Mouse (Mus musculus): Measurements from ENCODE around the gene Nucb1. TPM values are rescaled to one million over a fixed set of nuclear protein-coding genes. Genes with fewer than 3 reads are reported as not detected.

Nucb1 gene
- 48.4 and 64.7 TPM in 2 replicates for polyA plus RNA-seq (2021; fragmentation: Nextera tagmentation)
- long read RNA-seq, experiment 1, full-length matches to known transcripts, result 202 of 237 reads
- long read RNA-seq, experiment 1, partial matches to known transcripts, result 15 of 237 reads
- long read RNA-seq, experiment 1, other reads (novel, unspliced or antisense), result 20 of 237 reads
- long read RNA-seq, experiment 2, full-length matches to known transcripts, result 27 of 37 reads
- long read RNA-seq, experiment 2, partial matches to known transcripts, result 3 of 37 reads
- long read RNA-seq, experiment 2, other reads (novel, unspliced or antisense), result 7 of 37 reads

GRCm38 (mm10) chr7:45509912-45510787 is at the start of gene Nucb1:
Gene Nucb1, minus strand, starts transcription at chr7:45510406.

GRCm38 (mm10) chr7:45554744-45555143 is 44.5 kb upstream of the Nucb1 start, which contains the start of gene Hsd17b14:
Gene Hsd17b14, plus strand, starts transcription at chr7:45554893.

GRCm38 (mm10) chr7:45525809-45526473 is 15.7 kb upstream of the Nucb1 start, which contains the start of the genes Ppp1r15a and Plekha4:
Gene Ppp1r15a, minus strand, starts transcription at chr7:45526268.
Gene Plekha4, plus strand, starts transcription at chr7:45526330.

GRCm38 (mm10) chr7:45488293-45489204 is 21.7 kb downstream of the Nucb1 start, which contains the start of gene Dhdh:
Gene Dhdh, minus strand, starts transcription at chr7:45488805.

GRCm38 (mm10) chr7:45486761-45487415 is 23.3 kb downstream of the Nucb1 start, which contains the start of gene Gm45808:
Gene Gm45808, minus strand, starts transcription at chr7:45486811.

GRCm38 (mm10) chr7:45481374-45481927 is 28.8 kb downstream of the Nucb1 start, which contains the start of gene Tulp2:
Gene Tulp2, plus strand, starts transcription at chr7:45481877.

GRCm38 (mm10) chr7:45466283-45467089 is 43.7 kb downstream of the Nucb1 start, which contains the start of gene Bax:
Gene Bax, minus strand, starts transcription at chr7:45466898.

GRCm38 (mm10) chr7:45459564-45460140 is 50.6 kb downstream of the Nucb1 start, which contains the start of gene Ftl1:
Gene Ftl1, minus strand, starts transcription at chr7:45459884.

Other genes starting within 250 kb of the Nucb1 start
- gene Slc6a21, start 232.9 kb downstream of the Nucb1 start, polyA plus RNA-seq (2021; fragmentation: Nextera tagmentation), result not detected in 2 replicates
- 9.2 and 15.2 TPM in 2 replicates for gene Trpm4, start 176.6 kb downstream of the Nucb1 start, polyA plus RNA-seq (2021; fragmentation: Nextera tagmentation)
- 0.05 and 0.11 TPM in 2 replicates for gene Hrc, start 175.1 kb downstream of the Nucb1 start, polyA plus RNA-seq (2021; fragmentation: Nextera tagmentation)
- gene Ppfia3, start 143.4 kb downstream of the Nucb1 start, polyA plus RNA-seq (2021; fragmentation: Nextera tagmentation), result 11.0 and 32.9 TPM in 2 replicates
- 270 and 272 TPM in 2 replicates for gene Lin7b, start 139.8 kb downstream of the Nucb1 start, polyA plus RNA-seq (2021; fragmentation: Nextera tagmentation)
- 34.4 and 37.7 TPM in 2 replicates for gene Snrnp70, start 114.7 kb downstream of the Nucb1 start, polyA plus RNA-seq (2021; fragmentation: Nextera tagmentation)
- not detected in 2 replicates for gene Kcna7, start 104.8 kb downstream of the Nucb1 start, polyA plus RNA-seq (2021; fragmentation: Nextera tagmentation)
- gene Ntf5, start 96.7 kb downstream of the Nucb1 start, polyA plus RNA-seq (2021; fragmentation: Nextera tagmentation), result 0.10 TPM in 1 of 2 replicates, not detected in the other
- gene Lhb, start 89.6 kb downstream of the Nucb1 start, polyA plus RNA-seq (2021; fragmentation: Nextera tagmentation), result 0.19 TPM in 1 of 2 replicates, not detected in the other
- gene Gys1, start 75.6 kb downstream of the Nucb1 start, polyA plus RNA-seq (2021; fragmentation: Nextera tagmentation), result 8.9 and 9.1 TPM in 2 replicates
- gene Ruvbl2, start 72.3 kb downstream of the Nucb1 start, polyA plus RNA-seq (2021; fragmentation: Nextera tagmentation), result 34.4 and 45.9 TPM in 2 replicates
- gene Ftl1, start 50.5 kb downstream of the Nucb1 start, polyA plus RNA-seq (2021; fragmentation: Nextera tagmentation), result 1,322 and 1,591 TPM in 2 replicates
- gene Bax, start 43.5 kb downstream of the Nucb1 start, polyA plus RNA-seq (2021; fragmentation: Nextera tagmentation), result 94.9 and 121 TPM in 2 replicates
- 0.08 and 0.17 TPM in 2 replicates for gene Tulp2, start 28.5 kb downstream of the Nucb1 start, polyA plus RNA-seq (2021; fragmentation: Nextera tagmentation)
- gene Gm45808, start 23.6 kb downstream of the Nucb1 start, polyA plus RNA-seq (2021; fragmentation: Nextera tagmentation), result not detected in 2 replicates
- gene Dhdh, start 21.6 kb downstream of the Nucb1 start, polyA plus RNA-seq (2021; fragmentation: Nextera tagmentation), result 3.8 TPM in 2 replicates
- gene Ppp1r15a, start 15.9 kb upstream of the Nucb1 start, polyA plus RNA-seq (2021; fragmentation: Nextera tagmentation), result 18.3 and 18.8 TPM in 2 replicates
- 3.8 and 7.2 TPM in 2 replicates for gene Plekha4, start 15.9 kb upstream of the Nucb1 start, polyA plus RNA-seq (2021; fragmentation: Nextera tagmentation)
- 0.36 and 0.38 TPM in 2 replicates for gene Hsd17b14, start 44.5 kb upstream of the Nucb1 start, polyA plus RNA-seq (2021; fragmentation: Nextera tagmentation)
- gene Bcat2, start 59.7 kb upstream of the Nucb1 start, polyA plus RNA-seq (2021; fragmentation: Nextera tagmentation), result 6.9 and 8.4 TPM in 2 replicates
- 0.22 and 0.24 TPM in 2 replicates for gene Fgf21, start 105.1 kb upstream of the Nucb1 start, polyA plus RNA-seq (2021; fragmentation: Nextera tagmentation)
- 0.06 and 0.07 TPM in 2 replicates for gene Fut1, start 106.9 kb upstream of the Nucb1 start, polyA plus RNA-seq (2021; fragmentation: Nextera tagmentation)
- not detected in 2 replicates for gene Izumo1, start 111.4 kb upstream of the Nucb1 start, polyA plus RNA-seq (2021; fragmentation: Nextera tagmentation)
- gene Rasip1, start 117.1 kb upstream of the Nucb1 start, polyA plus RNA-seq (2021; fragmentation: Nextera tagmentation), result 1.8 and 2.5 TPM in 2 replicates
- 0.89 and 2.4 TPM in 2 replicates for gene Mamstr, start 129.6 kb upstream of the Nucb1 start, polyA plus RNA-seq (2021; fragmentation: Nextera tagmentation)
- 0.06 and 0.09 TPM in 2 replicates for gene Fut2, start 156.0 kb upstream of the Nucb1 start, polyA plus RNA-seq (2021; fragmentation: Nextera tagmentation)
- 6.5 and 9.8 TPM in 2 replicates for gene Ntn5, start 173.6 kb upstream of the Nucb1 start, polyA plus RNA-seq (2021; fragmentation: Nextera tagmentation)
- gene Sec1, start 184.0 kb upstream of the Nucb1 start, polyA plus RNA-seq (2021; fragmentation: Nextera tagmentation), result 0.26 and 0.38 TPM in 2 replicates
- 74.9 and 93.1 TPM in 2 replicates for gene Car11, start 189.4 kb upstream of the Nucb1 start, polyA plus RNA-seq (2021; fragmentation: Nextera tagmentation)
- 30.2 and 130 TPM in 2 replicates for gene Dbp, start 194.7 kb upstream of the Nucb1 start, polyA plus RNA-seq (2021; fragmentation: Nextera tagmentation)
- 335 and 337 TPM in 2 replicates for gene Rpl18, start 205.1 kb upstream of the Nucb1 start, polyA plus RNA-seq (2021; fragmentation: Nextera tagmentation)
- gene Sphk2, start 207.6 kb upstream of the Nucb1 start, polyA plus RNA-seq (2021; fragmentation: Nextera tagmentation), result 4.9 and 10.6 TPM in 2 replicates
- gene Fam83e, start 210.8 kb upstream of the Nucb1 start, polyA plus RNA-seq (2021; fragmentation: Nextera tagmentation), result 0.08 and 0.22 TPM in 2 replicates
- gene Spaca4, start 215.4 kb upstream of the Nucb1 start, polyA plus RNA-seq (2021; fragmentation: Nextera tagmentation), result not detected in 2 replicates

Measured in left cerebral cortex, adult 6 months (tissue).